Mouse (Mus musculus) forebrain, embryonic 11.5 days (tissue): Measurements from ENCODE around the gene Brf1. TPM values are rescaled to one million over a fixed set of nuclear protein-coding genes. Genes with fewer than 3 reads are reported as not detected.

ENCODE experiments used
- ATAC-seq: fragments of 200-750 bp; cut with Nextera tagmentation; replicated peaks from 2 replicates; pipeline ENCODE4 v1.8.0; 2017; ENCODE audit warnings: moderate TSS enrichment; ENCODE audit not compliant: low FRiP score
- DNase-seq: peaks from one replicate; pipeline ENCODE4 v3.0.0-alpha.2; 2017; ENCODE audit warnings: low spot score
- H3K27ac ChIP-seq: fragments of 300-500 bp; sonication (generic); 2 replicates; pipeline ENCODE4 v1.5.1; 2014; ENCODE audit warnings: low read depth, low read length
- H3K27me3 ChIP-seq: fragments of 300-500 bp; sonication (generic); 2 replicates; pipeline ENCODE4 v1.6.1; 2014; ENCODE audit warnings: mild to moderate bottlenecking, low read length, mixed read lengths; ENCODE audit not compliant: control insufficient read depth, insufficient read depth
- H3K36me3 ChIP-seq: fragments of 300-500 bp; sonication (generic); 2 replicates; pipeline ENCODE4 v1.6.1; 2014; ENCODE audit warnings: mild to moderate bottlenecking, low read length, moderate library complexity, mixed read lengths; ENCODE audit not compliant: control insufficient read depth, insufficient read depth
- H3K4me1 ChIP-seq: fragments of 300-500 bp; sonication (generic); replicated peaks from 2 replicates; pipeline ENCODE4 v1.6.1; 2014; ENCODE audit warnings: low read length, mixed read lengths; ENCODE audit not compliant: control insufficient read depth, insufficient read depth
- H3K4me2 ChIP-seq: fragments of 300-500 bp; sonication (generic); 2 replicates; pipeline ENCODE4 v1.6.1; 2014; ENCODE audit warnings: low read depth, mild to moderate bottlenecking, low read length, moderate library complexity, mixed read lengths; ENCODE audit not compliant: severe bottlenecking
- H3K4me3 ChIP-seq: fragments of 300-500 bp; sonication (generic); 2 replicates; pipeline ENCODE4 v1.5.1; 2014; ENCODE audit warnings: low read depth, low read length
- H3K9ac ChIP-seq: fragments of 300-500 bp; sonication (generic); 2 replicates; pipeline ENCODE4 v1.6.1; 2014; ENCODE audit warnings: low read length
- H3K9me3 ChIP-seq: fragments of 300-500 bp; sonication (generic); 2 replicates; pipeline ENCODE4 v1.6.1; 2016; ENCODE audit warnings: low read length, mixed read lengths; ENCODE audit not compliant: control insufficient read depth
- whole genome bisulfite sequencing: fragments of 180-500 bp; shearing (Covaris S2); extraction: QIAGEN DNeasy Blood & Tissue Kit; methylation state at CpG from one replicate; pipeline ENCODE4 v1.1.7; 2014; 5-methylcytosine and 5-hydroxymethylcytosine counted together
- polyA plus RNA-seq: library from polyadenylated mRNA; unstranded; fragments of >200 nt; fragmentation: Nextera tagmentation; extraction: Ambion mirVana; gene quantifications from 2 replicates; pipeline ENCODE4 v1.2.1, GENCODE M21; 2014

Brf1 gene
- polyA plus RNA-seq, 1 experiment from 2014 or later: 67.3 TPM

GRCm38 (mm10) chr12:112943669-112944068 is 56.8 kb downstream of the Brf1 start:
- no peaks in the 10 kb centered on the region for H3K36me3 ChIP-seq
- WGBS: 96% methylated on average over 2 of the region's 2 CpGs
- no peak overlapping the region for H3K9ac ChIP-seq
- ATAC-seq: no peak
- no peak for DNase-seq
- H3K4me1 ChIP-seq: peaks cover 2% of the 10 kb centered on the region; the same call in 1 of the 2 replicates
- H3K27ac ChIP-seq: no peak overlapping the region
- no peak overlapping the region for H3K4me3 ChIP-seq
- no peaks in the 10 kb centered on the region for H3K9me3 ChIP-seq
- no peaks in the 10 kb centered on the region for H3K27me3 ChIP-seq
- H3K4me2 ChIP-seq: no peak overlapping the region

- no peaks in the 10 kb centered on the region for H3K9me3 ChIP-seq
- peak; percentile 86 for DNase-seq
- peak within 1 kb of the TSS; percentile 80 for H3K9ac ChIP-seq
- no peaks in the 10 kb centered on the region for H3K36me3 ChIP-seq
- H3K4me3 ChIP-seq: peak within 1 kb of the TSS; percentile 68
- H3K27me3 ChIP-seq: no peaks in the 10 kb centered on the region
- ATAC-seq: peak; percentile 81
- peak within 1 kb of the TSS; percentile 67 for H3K4me2 ChIP-seq
- WGBS: 2% methylated on average over 48 of the region's 58 CpGs
- peak within 1 kb of the TSS; percentile 46; the same call in 1 of the 2 replicates for H3K27ac ChIP-seq
- peaks cover 2% of the 10 kb centered on the region; the same call in 1 of the 2 replicates for H3K4me1 ChIP-seq
Observed at GRCm38 (mm10) chr12:112941776-112942713, 58.5 kb downstream of the Brf1 start, which contains the start of gene Nudt14. Gene Nudt14 (minus strand): TSS chr12:112942124.

GRCm38 (mm10) chr12:112941156-112941775 is 59.2 kb downstream of the Brf1 start:
- H3K4me1 ChIP-seq: peaks cover 2% of the 10 kb centered on the region; the same call in 1 of the 2 replicates
- DNase-seq: no peak
- H3K9ac ChIP-seq: peak overlapping the region; percentile 80
- 44% methylated on average over 10 of the region's 10 CpGs for WGBS
- H3K9me3 ChIP-seq: no peaks in the 10 kb centered on the region
- H3K4me3 ChIP-seq: peak overlapping the region; percentile 68
- peak overlapping the region; percentile 67 for H3K4me2 ChIP-seq
- H3K27ac ChIP-seq: no peak overlapping the region
- H3K27me3 ChIP-seq: no peaks in the 10 kb centered on the region
- no peaks in the 10 kb centered on the region for H3K36me3 ChIP-seq
- ATAC-seq: peak; percentile 6; the same call in 1 of the 2 replicates

- 87% methylated on average over 9 of the region's 9 CpGs for WGBS
- no peak overlapping the region for H3K9ac ChIP-seq
- peaks cover 2% of the 10 kb centered on the region; the same call in 1 of the 2 replicates for H3K4me1 ChIP-seq
- no peak overlapping the region for H3K27ac ChIP-seq
- ATAC-seq: no peak
- no peak for DNase-seq
- no peaks in the 10 kb centered on the region for H3K9me3 ChIP-seq
- H3K36me3 ChIP-seq: no peaks in the 10 kb centered on the region
- H3K4me2 ChIP-seq: no peak overlapping the region
- no peaks in the 10 kb centered on the region for H3K27me3 ChIP-seq
- H3K4me3 ChIP-seq: no peak overlapping the region
Observed at GRCm38 (mm10) chr12:112940710-112941109, 59.8 kb downstream of the Brf1 start.

- no peaks in the 10 kb centered on the region for H3K36me3 ChIP-seq
- H3K27ac ChIP-seq: no peak overlapping the region
- ATAC-seq (no peak), DNase-seq (no peak)
- no peak overlapping the region for H3K4me3 ChIP-seq
- H3K27me3 ChIP-seq: no peaks in the 10 kb centered on the region
- H3K4me1 ChIP-seq: peaks cover 2% of the 10 kb centered on the region; the same call in 1 of the 2 replicates
- 96% methylated on average over 4 of the region's 4 CpGs for WGBS
- H3K9ac ChIP-seq: no peak overlapping the region
- no peaks in the 10 kb centered on the region for H3K9me3 ChIP-seq
- no peak overlapping the region for H3K4me2 ChIP-seq
Observed at GRCm38 (mm10) chr12:112940238-112940637, 60.3 kb downstream of the Brf1 start.

GRCm38 (mm10) chr12:112938873-112939565 is 61.5 kb downstream of the Brf1 start:
- H3K27ac ChIP-seq: no peak overlapping the region
- WGBS: 58% methylated on average over 10 of the region's 10 CpGs
- H3K9me3 ChIP-seq: no peaks in the 10 kb centered on the region
- H3K4me3 ChIP-seq: no peak overlapping the region
- peaks cover 2% of the 10 kb centered on the region; the same call in 1 of the 2 replicates for H3K4me1 ChIP-seq
- H3K27me3 ChIP-seq: no peaks in the 10 kb centered on the region
- DNase-seq (peak; percentile 70), ATAC-seq (no peak)
- no peak overlapping the region for H3K4me2 ChIP-seq
- no peaks in the 10 kb centered on the region for H3K36me3 ChIP-seq
- H3K9ac ChIP-seq: 0 out of 2 replicates have a peak overlapping the region, but pooled peaks have one; percentile 0

- H3K4me1 ChIP-seq: peaks cover 2% of the 10 kb centered on the region; the same call in 1 of the 2 replicates
Observed at GRCm38 (mm10) chr12:112938366-112938765, 62.1 kb downstream of the Brf1 start.

GRCm38 (mm10) chr12:112937906-112938305 is 62.6 kb downstream of the Brf1 start:
- H3K4me2 ChIP-seq: no peak overlapping the region
- no peaks in the 10 kb centered on the region for H3K27me3 ChIP-seq
- no peaks in the 10 kb centered on the region for H3K36me3 ChIP-seq
- no peak for DNase-seq
- H3K4me1 ChIP-seq: peaks cover 2% of the 10 kb centered on the region; the same call in 1 of the 2 replicates
- no peak for ATAC-seq
- no peak overlapping the region for H3K27ac ChIP-seq
- H3K9me3 ChIP-seq: no peaks in the 10 kb centered on the region
- no peak overlapping the region; the same call in 1 of the 2 replicates for H3K9ac ChIP-seq
- H3K4me3 ChIP-seq: no peak overlapping the region
- WGBS: 51% methylated on average over 9 of the region's 9 CpGs

More at GRCm38 (mm10) chr12:112938366-112938765, 62.1 kb downstream of the Brf1 start:
- no peaks in the 10 kb centered on the region for H3K9me3 ChIP-seq
- H3K4me3 ChIP-seq: no peak overlapping the region
- H3K4me2 ChIP-seq: no peak overlapping the region
- 85% methylated on average over 10 of the region's 10 CpGs for whole genome bisulfite sequencing
- H3K27ac ChIP-seq: no peak overlapping the region
- H3K36me3 ChIP-seq: no peaks in the 10 kb centered on the region
- no peaks in the 10 kb centered on the region for H3K27me3 ChIP-seq
- no peak for DNase-seq
- no peak for ATAC-seq
- no peak overlapping the region for H3K9ac ChIP-seq
